Mouse (Mus musculus) small intestine, adult 2 months (tissue): ENCODE data around the gene Kank3.

ENCODE experiments used
- CTCF ChIP-seq: fragments of 200-500 bp; IDR thresholded peaks from 2 replicates; pipeline ENCODE4 v1.5.1; 2012; ENCODE audit warnings: low read depth, mild to moderate bottlenecking, control low read depth, inconsistent platforms, low read length, moderate library complexity, mixed read lengths; ENCODE audit not compliant: insufficient replicate concordance, insufficient read length; ENCODE audit errors: extremely low read depth
- POLR2A ChIP-seq: fragments of 200-500 bp; IDR thresholded peaks from 2 replicates; pipeline ENCODE4 v1.6.1; 2012; ENCODE audit warnings: low read depth, mild to moderate bottlenecking, control low read depth, inconsistent platforms, low read length, moderate library complexity

- TF ChIP-seq CTCF (no peak), POLR2A (no peak)
Observed at GRCm38 (mm10) chr17:33807181-33807888, 3.0 kb upstream of the Kank3 start.
